Mouse (Mus musculus): ENCODE measurements around the gene Pigs. TPM values are rescaled to one million over a fixed set of nuclear protein-coding genes. Genes with fewer than 3 reads are reported as not detected.

The Pigs gene
- polyA plus RNA-seq (2015; fragmentation: Nextera tagmentation; extraction: Ambion mirVana) = 97.0 and 100 TPM in 2 replicates

DNA sequence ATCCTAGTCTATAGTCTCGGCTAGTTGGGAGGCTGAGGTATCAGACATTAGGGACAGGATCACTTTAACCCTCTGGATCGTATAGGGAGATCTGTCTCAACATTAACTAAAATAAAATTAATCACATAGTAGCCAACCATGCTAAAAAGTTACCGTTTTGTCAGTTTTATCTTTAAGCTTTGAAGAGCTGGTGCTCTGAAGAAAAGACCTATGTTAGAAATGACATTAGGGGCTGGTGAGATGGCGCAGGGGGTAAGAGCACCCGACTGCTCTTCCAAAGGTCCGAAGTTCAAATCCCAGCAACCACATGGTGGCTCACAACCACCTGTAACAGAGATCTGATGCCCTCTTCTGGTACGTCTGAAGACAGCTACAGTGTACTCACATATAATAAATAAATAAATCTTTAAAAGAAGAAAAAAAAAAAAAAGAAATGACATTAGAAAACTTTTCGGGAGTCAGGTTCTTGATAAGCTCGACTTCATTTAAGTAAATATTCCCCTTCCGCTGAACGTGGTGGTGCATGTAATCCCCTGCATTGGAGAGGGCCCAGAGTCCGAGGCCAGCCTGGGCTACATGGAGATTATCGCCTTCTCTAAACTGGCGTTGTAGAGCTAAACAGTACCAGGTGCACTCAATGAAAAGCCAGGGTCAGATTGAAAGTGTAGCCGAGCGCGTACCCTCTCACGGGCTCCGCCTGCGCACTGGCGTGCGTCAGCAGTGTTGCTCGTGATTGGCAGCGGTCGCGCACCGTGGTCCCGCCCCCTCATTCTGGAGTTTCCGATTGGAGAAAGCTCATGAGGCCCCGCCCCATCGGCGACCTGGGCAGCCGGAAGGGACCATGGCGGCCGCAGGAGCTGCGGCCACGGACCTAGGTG lies at the start of gene Pigs:
Pigs (plus strand) TSS at position 782 of the 878 bp plus-strand sequence.
- 11% methylated on average over 37 of the region's 37 CpGs for WGBS
- peak; percentile 97 for ATAC-seq (ENCODE audit: low FRiP score, low TSS enrichment)
- peak within 1 kb of the TSS; percentile 48; the same call in 1 of the 2 replicates for H3K27ac ChIP-seq (ENCODE audit: low read length)
- peak within 1 kb of the TSS; percentile 77 for H3K9ac ChIP-seq (replicated peaks; ENCODE audit: low read length)
- no peaks in the 10 kb centered on the region for H3K9me3 ChIP-seq (ENCODE audit: low read length)
- no peaks in the 10 kb centered on the region for H3K27me3 ChIP-seq (ENCODE audit: insufficient read depth, low read length)
- H3K4me1 ChIP-seq (ENCODE audit: insufficient read depth, low read length) = peaks cover 12% of the 10 kb centered on the region; the same call in 1 of the 2 replicates
- peak within 1 kb of the TSS; percentile 79 for H3K4me2 ChIP-seq (replicated peaks; ENCODE audit: low read depth, low read length)
- H3K36me3 ChIP-seq (ENCODE audit: insufficient read depth, low read length) = no peaks in the 10 kb centered on the region
- peak within 1 kb of the TSS; percentile 80 for H3K4me3 ChIP-seq (ENCODE audit: low read length)

- no peak for ATAC-seq (ENCODE audit: low FRiP score, low TSS enrichment)
- Histone ChIP-seq H3K27me3 (ENCODE audit: insufficient read depth, low read length) (no peaks in the 10 kb centered on the region), H3K27ac (ENCODE audit: low read length) (no peak overlapping the region), H3K4me2 (replicated peaks; ENCODE audit: low read depth, low read length) (no peak overlapping the region), H3K9me3 (ENCODE audit: low read length) (no peaks in the 10 kb centered on the region), H3K4me1 (ENCODE audit: insufficient read depth, low read length) (no peaks in the 10 kb centered on the region), H3K4me3 (ENCODE audit: low read length) (no peak overlapping the region), H3K9ac (replicated peaks; ENCODE audit: low read length) (no peak overlapping the region), H3K36me3 (ENCODE audit: insufficient read depth, low read length) (peaks cover 88% of the 10 kb centered on the region)
- WGBS = 86% methylated on average over 7 of the region's 7 CpGs
Measured at GRCm38 (mm10) chr11:78278853-78279252, 49.4 kb upstream of the Pigs start.

DNA sequence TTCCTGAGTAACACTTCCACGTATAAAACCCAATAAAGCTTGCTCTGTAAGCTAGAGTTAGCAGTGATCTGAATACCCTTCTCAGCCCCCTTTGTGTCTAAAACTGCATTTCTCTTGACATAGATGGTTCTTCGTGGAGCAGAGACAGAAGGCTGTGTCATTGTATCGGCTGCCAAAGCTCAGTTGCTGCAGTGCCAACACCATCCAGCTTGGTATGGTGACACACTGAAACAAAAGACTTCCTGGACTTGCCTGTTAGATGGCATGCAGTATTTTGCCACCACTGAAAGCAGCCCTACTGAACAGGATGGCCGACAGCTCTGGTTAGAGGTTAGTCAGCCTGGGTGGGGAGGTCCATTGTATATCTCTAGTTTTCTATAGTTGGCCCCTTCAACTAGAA lies 48.6 kb upstream of the Pigs start:
- no peak overlapping the region for H3K9ac ChIP-seq (replicated peaks; ENCODE audit: low read length)
- H3K27ac ChIP-seq (ENCODE audit: low read length) = no peak overlapping the region
- WGBS = 89% methylated on average over 4 of the region's 4 CpGs
- H3K9me3 ChIP-seq (ENCODE audit: low read length) = no peaks in the 10 kb centered on the region
- peaks cover 88% of the 10 kb centered on the region for H3K36me3 ChIP-seq (ENCODE audit: insufficient read depth, low read length)
- no peak overlapping the region for H3K4me2 ChIP-seq (replicated peaks; ENCODE audit: low read depth, low read length)
- no peak overlapping the region for H3K4me3 ChIP-seq (ENCODE audit: low read length)
- H3K4me1 ChIP-seq (ENCODE audit: insufficient read depth, low read length) = no peaks in the 10 kb centered on the region
- ATAC-seq (ENCODE audit: low FRiP score, low TSS enrichment) = no peak
- H3K27me3 ChIP-seq (ENCODE audit: insufficient read depth, low read length) = no peaks in the 10 kb centered on the region

DNA sequence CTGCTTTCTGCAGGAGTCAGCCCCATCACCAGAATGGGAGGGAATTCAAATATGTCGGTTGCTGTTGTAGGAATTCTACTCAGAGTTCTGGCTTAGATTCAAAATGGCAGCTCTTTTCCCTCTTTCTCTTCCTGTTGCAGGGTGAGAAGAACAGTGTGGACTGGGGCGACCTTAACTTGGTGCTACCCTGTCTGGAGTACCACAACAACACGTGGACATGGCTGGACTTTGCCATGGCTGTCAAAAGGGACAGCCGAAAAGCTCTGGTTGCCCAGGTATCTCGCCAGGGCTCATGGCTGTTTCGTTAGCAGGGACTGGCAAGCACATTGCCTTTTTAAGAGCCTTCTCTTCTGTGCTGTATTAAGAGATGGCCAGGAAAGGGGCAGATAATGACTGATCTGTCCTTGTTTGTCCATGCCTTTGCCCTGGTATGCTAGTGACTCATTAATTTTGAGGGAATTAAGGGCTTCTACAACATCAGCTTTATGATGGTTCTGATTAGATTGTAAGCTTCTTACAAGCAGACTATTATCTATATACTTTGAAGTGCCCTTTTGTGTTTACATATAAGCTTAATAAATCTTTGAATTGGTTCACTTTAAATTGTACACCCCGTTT lies 39.0 kb upstream of the Pigs start:
- no peak overlapping the region for H3K9ac ChIP-seq (replicated peaks; ENCODE audit: low read length)
- peaks cover 77% of the 10 kb centered on the region for H3K36me3 ChIP-seq (ENCODE audit: insufficient read depth, low read length)
- H3K4me1 ChIP-seq (ENCODE audit: insufficient read depth, low read length) = no peaks in the 10 kb centered on the region
- no peaks in the 10 kb centered on the region for H3K9me3 ChIP-seq (ENCODE audit: low read length)
- H3K27ac ChIP-seq (ENCODE audit: low read length) = no peak overlapping the region
- no peak overlapping the region for H3K4me2 ChIP-seq (replicated peaks; ENCODE audit: low read depth, low read length)
- no peak for ATAC-seq (ENCODE audit: low FRiP score, low TSS enrichment)
- no peak overlapping the region for H3K4me3 ChIP-seq (ENCODE audit: low read length)
- 90% methylated on average over 7 of the region's 7 CpGs for WGBS
- no peaks in the 10 kb centered on the region for H3K27me3 ChIP-seq (ENCODE audit: insufficient read depth, low read length)

GRCm38 (mm10) chr11:78290654-78291053 lies 37.6 kb upstream of the Pigs start, which contains the start of gene BC030499:
TSS of gene BC030499 (plus strand) at chr11:78290841.
- Histone ChIP-seq H3K27ac (ENCODE audit: low read length) (no peak within 1 kb of the TSS), H3K27me3 (ENCODE audit: insufficient read depth, low read length) (no peaks in the 10 kb centered on the region), H3K4me3 (ENCODE audit: low read length) (no peak within 1 kb of the TSS), H3K9ac (replicated peaks; ENCODE audit: low read length) (no peak within 1 kb of the TSS), H3K36me3 (ENCODE audit: insufficient read depth, low read length) (peaks cover 63% of the 10 kb centered on the region), H3K4me2 (replicated peaks; ENCODE audit: low read depth, low read length) (no peak within 1 kb of the TSS), H3K4me1 (ENCODE audit: insufficient read depth, low read length) (no peaks in the 10 kb centered on the region), H3K9me3 (ENCODE audit: low read length) (no peaks in the 10 kb centered on the region)
- no peak for ATAC-seq (ENCODE audit: low FRiP score, low TSS enrichment)
- 93% methylated on average over 4 of the region's 4 CpGs for WGBS

DNA sequence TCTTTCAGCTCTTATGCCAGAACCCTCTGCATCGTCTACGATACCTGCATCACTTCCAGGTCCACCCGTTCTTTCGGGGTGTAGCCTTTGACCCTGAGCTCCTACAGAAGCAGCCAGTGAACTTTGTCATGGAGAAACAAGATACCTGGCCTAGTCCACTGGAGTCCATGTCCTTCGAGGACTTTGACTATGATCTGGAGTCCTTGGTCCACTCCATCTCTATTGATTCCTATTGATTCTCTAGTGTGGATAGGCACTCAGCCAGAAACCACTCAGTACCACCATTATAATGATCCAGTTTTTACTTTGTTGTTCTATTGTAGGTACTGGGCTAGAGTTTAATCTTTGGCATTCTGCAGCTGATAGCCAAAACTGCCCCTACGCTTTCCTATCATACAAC lies 33.6 kb upstream of the Pigs start:
- no peak for ATAC-seq (ENCODE audit: low FRiP score, low TSS enrichment)
- Histone ChIP-seq H3K4me1 (ENCODE audit: insufficient read depth, low read length) (no peaks in the 10 kb centered on the region), H3K9me3 (ENCODE audit: low read length) (no peaks in the 10 kb centered on the region), H3K27ac (ENCODE audit: low read length) (no peak overlapping the region), H3K4me3 (ENCODE audit: low read length) (no peak overlapping the region), H3K9ac (replicated peaks; ENCODE audit: low read length) (no peak overlapping the region), H3K36me3 (ENCODE audit: insufficient read depth, low read length) (peaks cover 33% of the 10 kb centered on the region), H3K27me3 (ENCODE audit: insufficient read depth, low read length) (no peaks in the 10 kb centered on the region), H3K4me2 (replicated peaks; ENCODE audit: low read depth, low read length) (no peak overlapping the region)
- 90% methylated on average over 6 of the region's 6 CpGs for WGBS

GRCm38 (mm10) chr11:78300917-78301316 lies 27.3 kb upstream of the Pigs start:
- no peak for ATAC-seq (ENCODE audit: low FRiP score, low TSS enrichment)
- Histone ChIP-seq H3K4me1 (ENCODE audit: insufficient read depth, low read length) (0 out of 2 replicates have a peak, but pooled peaks cover 9% of the 10 kb centered on the region), H3K9me3 (ENCODE audit: low read length) (no peaks in the 10 kb centered on the region), H3K4me3 (ENCODE audit: low read length) (peak overlapping the region; percentile 76), H3K9ac (replicated peaks; ENCODE audit: low read length) (peak overlapping the region; percentile 69), H3K36me3 (ENCODE audit: insufficient read depth, low read length) (peaks cover 22% of the 10 kb centered on the region; the same call in 1 of the 2 replicates), H3K27ac (ENCODE audit: low read length) (peak overlapping the region; percentile 61; the same call in 1 of the 2 replicates), H3K4me2 (replicated peaks; ENCODE audit: low read depth, low read length) (peak overlapping the region; percentile 55), H3K27me3 (ENCODE audit: insufficient read depth, low read length) (no peaks in the 10 kb centered on the region)
- 57% methylated on average over 7 of the region's 7 CpGs for WGBS

DNA sequence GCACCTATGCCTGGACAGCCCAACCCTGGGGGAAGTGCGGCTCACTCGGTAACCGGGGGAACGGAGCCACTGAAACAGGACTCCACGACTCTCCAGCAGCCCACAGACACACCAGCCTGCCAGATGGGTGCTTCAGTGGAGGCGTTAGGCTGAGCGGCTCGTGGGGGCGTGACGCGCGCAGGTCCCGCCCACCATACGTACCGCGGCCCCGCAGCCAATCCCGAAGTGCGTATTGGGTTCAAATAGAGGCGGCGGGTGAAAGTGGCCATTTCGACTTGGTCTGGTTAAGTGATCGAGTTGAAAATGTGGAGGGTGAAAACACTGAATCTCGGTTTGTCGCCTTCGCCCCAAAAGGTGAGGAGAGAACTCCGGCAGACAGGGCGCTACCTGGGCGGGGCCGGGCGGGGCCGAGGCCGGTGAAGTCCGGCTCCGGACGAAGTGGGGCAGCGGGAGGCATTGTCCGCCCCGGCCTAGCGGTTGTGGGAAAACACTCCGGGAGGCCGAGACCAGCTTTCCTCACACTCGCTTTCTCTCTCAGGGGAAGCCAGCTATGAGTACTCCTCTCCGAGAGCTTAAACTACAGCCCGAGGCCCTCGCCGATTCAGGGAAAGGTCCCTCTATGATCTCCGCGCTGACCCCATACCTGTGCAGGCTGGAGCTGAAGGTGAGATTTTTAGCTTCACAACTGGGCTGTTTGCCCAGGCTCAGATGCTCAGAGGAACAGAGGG lies 26.7 kb upstream of the Pigs start, which contains the start of gene Spag5:
Spag5 (plus strand) TSS at position 173 of the 728 bp plus-strand sequence.
- Histone ChIP-seq H3K9ac (replicated peaks; ENCODE audit: low read length) (peak within 1 kb of the TSS; percentile 77), H3K27me3 (ENCODE audit: insufficient read depth, low read length) (no peaks in the 10 kb centered on the region), H3K36me3 (ENCODE audit: insufficient read depth, low read length) (peaks cover 22% of the 10 kb centered on the region; the same call in 1 of the 2 replicates), H3K4me1 (ENCODE audit: insufficient read depth, low read length) (0 out of 2 replicates have a peak, but pooled peaks cover 13% of the 10 kb centered on the region), H3K4me2 (replicated peaks; ENCODE audit: low read depth, low read length) (peak within 1 kb of the TSS; percentile 55), H3K27ac (ENCODE audit: low read length) (peak within 1 kb of the TSS; percentile 73), H3K4me3 (ENCODE audit: low read length) (peak within 1 kb of the TSS; percentile 76), H3K9me3 (ENCODE audit: low read length) (no peaks in the 10 kb centered on the region)
- ATAC-seq (ENCODE audit: low FRiP score, low TSS enrichment) = peak; percentile 99
- under 1% methylated on average over 49 of the region's 49 CpGs for WGBS

DNA sequence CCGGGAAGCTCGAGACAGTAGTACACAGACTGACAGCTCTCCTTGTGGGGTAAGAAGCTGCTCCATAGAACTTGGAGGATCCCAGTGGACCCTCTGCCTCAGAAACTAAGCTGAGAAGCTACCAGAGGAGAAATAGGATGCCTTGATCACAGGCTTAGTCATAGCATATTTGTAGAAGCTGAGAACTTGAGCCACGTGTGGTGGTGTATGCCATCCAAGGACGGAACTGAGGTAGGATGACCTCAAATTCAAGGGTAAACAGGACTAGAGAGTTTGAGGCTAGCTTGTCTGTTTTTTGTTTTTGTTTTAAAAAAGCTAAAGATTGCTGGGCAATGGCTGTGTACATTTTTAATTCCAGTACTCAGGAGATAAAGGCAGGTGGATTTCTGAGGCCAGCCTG lies 22.9 kb upstream of the Pigs start:
- Histone ChIP-seq H3K4me1 (ENCODE audit: insufficient read depth, low read length) (0 out of 2 replicates have a peak, but pooled peaks cover 13% of the 10 kb centered on the region), H3K36me3 (ENCODE audit: insufficient read depth, low read length) (peaks cover 39% of the 10 kb centered on the region), H3K27ac (ENCODE audit: low read length) (no peak overlapping the region), H3K4me2 (replicated peaks; ENCODE audit: low read depth, low read length) (no peak overlapping the region), H3K27me3 (ENCODE audit: insufficient read depth, low read length) (no peaks in the 10 kb centered on the region), H3K4me3 (ENCODE audit: low read length) (no peak overlapping the region), H3K9me3 (ENCODE audit: low read length) (no peaks in the 10 kb centered on the region), H3K9ac (replicated peaks; ENCODE audit: low read length) (no peak overlapping the region)
- ATAC-seq (ENCODE audit: low FRiP score, low TSS enrichment) = no peak
- WGBS = 89% methylated on average over 4 of the region's 4 CpGs

Data from kidney, embryonic 16.5 days (tissue).